Mouse (Mus musculus) hematopoietic stem cell, adult 5-6 weeks (primary cell): ENCODE measurements around the gene Mgat5. TPM values are rescaled to one million over a fixed set of nuclear protein-coding genes. Genes with fewer than 3 reads are reported as not detected.
A peak's percentile ranks its signal among the peaks of the same experiment; 100 is the strongest.

Source experiments
- ATAC-seq, 2 experiments: fragments of 125-278 bp in 1 of 2; replicated peaks in 1 of 2; 2 replicates each; pipeline ENCODE4 v1.8.0; 2016 to 2017; ENCODE audit warnings: inconsistent platforms in 2 of 2, mild to moderate bottlenecking in 2 of 2, moderate number of reproducible peaks in 2 of 2, low read depth in 1 of 2, moderate TSS enrichment in 1 of 2; ENCODE audit not compliant: low FRiP score in 2 of 2, poor library complexity in 2 of 2, severe bottlenecking in 2 of 2, insufficient read depth in 1 of 2, low TSS enrichment in 1 of 2
- total RNA-seq: library from RNA; stranded (forward); fragments of 172-1452, 232-1000 nt; gene quantifications from 2 replicates; pipeline ENCODE4 v1.2.3, GENCODE M21; 2017

Mgat5 gene
- total RNA-seq, 1 experiment from 2014 or later, result 39.1 TPM

DNA sequence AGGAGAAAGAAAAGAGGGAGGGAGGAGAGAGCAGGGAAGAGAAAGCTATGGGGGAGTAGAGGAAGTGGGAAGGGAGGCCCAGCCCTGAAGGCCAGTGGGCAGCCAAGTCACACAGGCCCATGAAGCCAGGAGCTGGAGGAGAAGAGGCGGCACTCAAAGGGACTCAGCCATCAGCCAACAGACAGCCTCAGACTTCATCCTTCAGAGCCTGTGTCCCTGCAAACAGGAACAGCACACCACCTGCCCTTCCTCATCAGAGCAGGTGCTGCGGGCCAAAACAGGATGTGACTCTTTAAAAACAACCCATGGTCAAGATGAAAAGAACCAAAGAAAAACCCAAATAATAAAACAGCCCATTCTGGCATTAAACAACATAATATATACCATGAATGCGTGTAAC is 308.8 kb downstream of the Mgat5 start:
- ATAC-seq, result peak; percentile 9 to 26; a peak in 1 of 4 replicates

DNA sequence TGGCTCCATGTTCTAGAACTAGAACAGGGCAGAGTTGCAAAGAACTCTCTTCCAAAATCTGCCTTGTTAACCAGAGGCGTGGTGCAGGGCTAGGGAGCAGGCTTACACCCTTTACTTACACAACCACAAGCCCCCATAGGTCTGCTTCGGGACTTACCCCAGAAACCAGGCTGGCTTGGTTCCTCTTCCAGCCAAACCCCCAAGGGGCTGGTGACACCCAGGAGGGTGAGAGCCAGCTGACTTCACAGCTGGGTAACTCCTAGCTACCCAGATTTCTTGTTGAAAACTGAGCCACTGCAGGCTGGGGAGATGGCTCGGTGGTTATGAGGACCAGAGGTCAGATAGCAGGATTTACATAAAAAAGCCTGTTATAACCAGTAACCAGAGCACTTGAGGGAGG is 309.7 kb downstream of the Mgat5 start:
- peak; percentile 52 to 61 for ATAC-seq

DNA sequence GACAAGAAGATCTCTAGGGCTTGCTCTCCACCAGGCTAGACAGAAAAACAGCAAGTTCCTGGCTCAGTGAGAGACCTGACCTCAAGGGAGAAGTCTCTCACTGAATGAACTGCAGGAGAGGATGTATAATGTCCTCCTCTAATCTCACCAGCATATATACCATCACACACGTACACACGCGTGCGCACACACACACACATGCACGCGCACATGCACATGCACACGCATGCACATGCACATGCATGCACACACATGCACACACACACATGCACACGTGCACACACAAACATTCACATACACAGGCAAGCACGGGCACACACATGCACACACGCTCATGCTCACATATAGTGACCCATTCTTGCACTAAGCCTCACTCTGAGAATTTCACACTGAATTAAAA is 310.1 kb downstream of the Mgat5 start:
- no peak for ATAC-seq

DNA sequence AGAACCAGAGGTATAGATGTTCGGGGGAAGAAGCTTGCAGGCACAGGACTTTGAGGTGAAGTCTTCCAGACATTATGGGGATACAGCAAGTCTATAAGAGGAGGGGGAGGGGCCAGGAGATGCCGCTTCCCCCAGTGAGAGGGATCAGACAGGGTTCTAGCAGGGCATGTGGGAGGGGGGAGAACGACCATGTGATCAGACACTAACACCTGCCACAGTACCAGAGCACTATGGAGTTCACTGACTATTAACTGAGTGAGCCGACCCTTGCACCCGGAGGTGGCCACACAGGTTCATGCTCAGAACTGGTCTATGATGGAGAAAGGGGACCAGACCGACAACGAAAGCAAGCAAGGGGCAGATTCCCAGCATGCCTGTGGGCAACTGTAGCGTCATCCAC is 318.5 kb downstream of the Mgat5 start:
- no peak for ATAC-seq

DNA sequence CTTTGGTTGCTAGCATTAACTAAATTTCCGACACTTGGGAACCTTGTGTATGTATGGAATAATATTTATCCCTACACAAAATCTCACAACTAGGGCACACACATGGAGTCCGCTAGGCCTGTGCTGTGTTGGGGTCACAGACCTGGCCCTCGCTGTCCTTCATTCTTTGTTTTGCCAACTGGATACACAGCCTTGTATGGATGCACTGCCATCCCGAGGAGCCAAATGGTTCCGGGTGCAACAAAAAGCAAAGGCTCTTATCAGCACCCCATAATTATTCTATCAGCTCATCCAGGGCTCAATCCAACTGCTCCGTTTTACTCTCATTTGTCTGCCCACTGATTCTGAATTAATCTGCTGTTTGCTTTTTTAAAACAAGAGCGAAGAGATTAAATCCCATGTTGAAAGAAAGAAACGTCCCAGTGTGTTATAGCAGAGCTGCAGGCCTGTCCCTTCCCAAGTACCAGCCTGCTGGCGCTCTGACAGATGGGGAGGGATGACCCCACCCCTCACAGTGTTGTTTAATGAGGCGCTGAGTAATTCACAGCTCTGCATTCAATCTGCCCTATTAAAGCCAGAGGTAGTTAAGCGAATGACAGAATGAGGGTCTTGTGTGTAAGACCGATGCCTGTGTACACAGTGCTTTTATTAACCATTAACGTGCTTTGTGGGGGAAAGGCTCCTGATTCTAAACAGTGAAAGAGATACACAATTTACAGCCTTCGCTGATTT is 326.2 kb downstream of the Mgat5 start:
- no peak for ATAC-seq

DNA sequence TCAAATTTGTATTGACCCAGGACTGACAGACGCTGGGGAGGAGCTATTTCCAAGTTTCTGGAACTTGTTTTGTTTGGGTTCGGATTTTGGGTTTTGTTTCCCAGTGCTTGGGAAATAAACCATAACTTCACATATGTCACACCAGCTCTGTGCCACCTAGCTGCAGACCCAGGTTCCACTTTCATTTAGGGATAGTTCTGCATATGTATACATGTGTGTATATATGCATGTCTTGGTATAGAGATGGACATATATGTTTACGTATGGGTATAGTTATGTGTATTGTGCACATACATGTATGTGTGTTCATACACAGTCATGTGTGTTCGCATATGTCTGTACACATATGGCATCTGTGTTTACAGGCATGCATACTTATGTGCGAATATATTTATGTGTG is 326.9 kb downstream of the Mgat5 start:
- no peak for ATAC-seq

DNA sequence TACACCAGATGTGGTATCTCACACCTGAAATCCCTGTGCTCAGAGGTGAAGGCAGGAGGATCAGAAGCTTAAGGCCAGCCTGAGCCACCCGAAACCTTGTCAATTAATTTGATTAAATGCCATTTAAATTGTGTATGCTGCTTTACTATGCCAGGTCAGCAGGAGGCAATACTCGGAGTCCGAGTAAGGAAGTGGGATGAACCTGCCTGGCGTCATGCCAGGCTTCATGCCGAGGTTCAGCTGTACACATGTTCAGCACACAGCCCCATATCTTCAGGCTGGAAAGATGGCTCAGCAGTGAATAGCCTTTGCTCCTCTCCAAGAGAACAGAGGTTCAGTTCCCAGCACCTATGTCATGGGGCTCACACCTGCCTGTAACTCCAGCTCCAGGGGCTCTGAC is 331.6 kb downstream of the Mgat5 start:
- ATAC-seq, result no peak

DNA sequence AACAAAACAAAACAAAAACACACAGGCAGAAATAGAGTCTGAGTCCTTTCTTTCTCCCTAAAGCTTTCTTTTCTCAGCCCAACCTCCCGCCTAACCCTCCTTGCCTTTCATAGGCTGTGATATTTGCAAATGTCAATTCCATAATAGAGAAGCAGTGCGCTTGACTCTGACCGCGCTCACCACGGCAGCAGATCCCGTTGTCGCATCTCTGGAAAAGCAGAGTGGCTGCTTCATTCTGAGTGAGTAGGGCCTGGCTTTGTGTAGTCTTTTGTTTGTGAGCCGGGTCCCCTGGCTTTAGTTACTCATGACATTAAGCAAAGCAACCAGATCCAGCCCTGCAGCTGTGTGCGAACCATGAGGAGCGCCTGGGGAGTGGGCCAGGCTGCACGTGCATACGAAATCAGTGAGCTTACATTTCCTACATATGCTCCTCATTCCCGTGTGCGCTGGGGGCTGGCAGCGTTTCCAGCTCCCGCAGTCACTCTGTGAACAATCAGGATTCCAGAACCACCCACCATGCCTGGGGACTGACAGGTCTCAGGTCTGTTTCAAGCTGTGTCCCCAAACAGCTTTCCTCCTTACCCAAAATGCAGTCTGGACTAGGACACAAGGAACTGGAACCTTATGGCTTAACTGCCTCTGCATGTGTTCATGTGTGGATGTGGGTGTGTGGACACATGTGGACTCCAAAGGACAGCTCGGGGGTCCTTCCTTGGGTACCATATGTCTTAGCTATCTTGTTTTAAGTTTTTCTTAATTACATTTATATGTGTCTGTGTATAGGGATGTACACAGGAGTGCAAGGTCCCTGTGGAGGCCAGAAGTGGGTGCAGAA is 332.6 kb downstream of the Mgat5 start:
- ATAC-seq, result 0 out of 4 replicates have a peak, but pooled peaks of 1 of the 2 experiments have one; percentile 3
